Mouse (Mus musculus): ENCODE results near the gene Atrx. TPM values are rescaled to one million over a fixed set of nuclear protein-coding genes. Genes with fewer than 3 reads are reported as not detected.

Gene Atrx
- polyA plus RNA-seq (2021; fragmentation: Nextera tagmentation), result 53.8 and 70.2 TPM in 2 replicates
- long read RNA-seq, experiment 1, transcript Atrx-210 (9 exons, 1,716 nt), result major isoform, 12 of 158 reads
- long read RNA-seq, experiment 1, transcript Atrx-209 (7 exons, 1,155 nt), result minor isoform, 5 of 158 reads
- long read RNA-seq, experiment 1, partial matches to known transcripts, result 26 of 158 reads
- long read RNA-seq, experiment 1, other reads (novel, unspliced or antisense), result 109 of 158 reads
- long read RNA-seq, experiment 2, transcript Atrx-210 (9 exons, 1,716 nt), result major isoform, 10 of 132 reads
- long read RNA-seq, experiment 2, partial matches to known transcripts, result 49 of 132 reads
- long read RNA-seq, experiment 2, other reads (novel, unspliced or antisense), result 69 of 132 reads

DNA sequence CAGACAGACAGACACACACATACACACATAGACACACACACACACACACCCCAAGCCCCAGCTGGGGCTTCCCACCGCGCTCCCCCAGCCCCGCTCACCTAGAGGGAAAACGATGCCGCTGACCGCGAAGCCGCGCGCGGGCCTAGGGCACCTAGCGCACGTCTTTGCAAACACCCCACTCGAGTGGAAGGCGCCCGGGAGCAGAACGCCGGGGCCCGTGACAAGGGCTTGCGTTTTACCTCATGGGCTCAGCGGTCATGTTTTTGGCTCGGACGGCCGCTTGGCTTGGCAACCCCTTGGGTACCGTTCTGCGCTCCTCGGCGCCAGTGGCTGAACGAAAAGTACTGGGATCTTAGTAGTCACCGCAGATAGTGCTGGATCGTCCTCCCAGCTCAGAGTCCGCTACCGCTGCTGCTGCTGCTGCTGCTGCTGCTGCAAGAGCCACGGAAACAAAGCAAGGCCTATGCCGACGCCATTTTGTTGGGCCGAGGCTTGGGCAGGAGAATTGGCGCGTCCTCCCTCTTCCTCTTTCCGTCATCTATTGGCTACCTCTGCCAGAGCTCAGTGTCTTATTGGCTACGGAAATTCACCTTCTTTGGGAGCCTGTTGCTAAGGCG is at the start of gene Atrx:
TSS of gene Atrx (minus strand) at position 543 of the 617 bp plus-strand sequence.

DNA sequence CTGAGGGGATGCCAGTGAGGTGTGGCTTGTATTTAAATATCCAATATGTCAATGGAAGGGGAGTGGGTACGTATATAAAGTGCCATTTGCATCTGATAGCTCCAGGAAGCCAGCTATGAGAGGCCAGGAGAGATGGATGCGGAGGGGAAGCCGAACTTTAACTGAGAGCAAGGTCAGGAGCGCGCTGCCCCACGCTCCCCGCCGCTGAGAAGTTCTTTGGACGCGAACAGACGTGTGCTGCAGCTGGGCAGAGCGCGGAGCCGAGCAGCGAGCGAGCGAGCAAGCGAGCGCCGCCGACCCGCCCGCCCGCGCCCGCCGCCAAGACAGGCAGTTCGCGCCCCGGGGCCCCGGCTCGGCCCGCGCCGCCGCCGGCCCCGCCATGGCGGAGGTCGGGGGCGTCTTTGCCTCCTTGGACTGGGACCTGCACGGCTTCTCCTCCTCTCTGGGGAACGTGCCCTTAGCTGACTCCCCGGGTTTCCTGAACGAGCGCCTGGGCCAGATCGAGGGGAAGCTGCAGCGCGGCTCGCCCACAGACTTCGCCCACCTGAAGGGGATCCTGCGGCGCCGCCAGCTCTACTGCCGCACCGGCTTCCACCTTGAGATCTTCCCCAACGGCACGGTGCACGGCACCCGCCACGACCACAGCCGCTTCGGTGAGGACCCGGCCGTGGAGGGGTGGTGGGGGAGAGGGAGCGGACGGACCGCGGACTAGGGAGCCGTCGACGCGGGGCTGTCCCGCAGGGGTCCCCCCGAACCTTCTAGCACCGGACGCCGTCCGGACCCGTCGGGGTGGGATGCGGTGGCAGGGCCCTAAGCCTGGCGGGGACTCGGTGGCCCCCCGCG is 164.8 kb downstream of the Atrx start, which contains the start of gene Fgf16:
TSS of gene Fgf16 (plus strand) at position 118 of the 843 bp plus-strand sequence.

Other genes starting within 250 kb of the Atrx start
- 0.39 and 0.63 TPM in 2 replicates for gene Fgf16, start 165.1 kb downstream of the Atrx start, polyA plus RNA-seq (2021; fragmentation: Nextera tagmentation)
- 7.5 and 8.3 TPM in 2 replicates for gene Magt1, start 82.5 kb upstream of the Atrx start, polyA plus RNA-seq (2021; fragmentation: Nextera tagmentation)
- 1,008 and 1,313 TPM in 2 replicates for gene Cox7b, start 86.3 kb upstream of the Atrx start, polyA plus RNA-seq (2021; fragmentation: Nextera tagmentation)
- 1.3 and 1.9 TPM in 2 replicates for gene Atp7a, start 97.9 kb upstream of the Atrx start, polyA plus RNA-seq (2021; fragmentation: Nextera tagmentation)
- gene Tlr13, start 213.8 kb upstream of the Atrx start, polyA plus RNA-seq (2021; fragmentation: Nextera tagmentation), result 0.51 and 0.58 TPM in 2 replicates

Data from left cerebral cortex, adult 6 months (tissue).